Mouse (Mus musculus) CH12.LX (cell line): ENCODE results near the gene Fgf12. TPM values are rescaled to one million over a fixed set of nuclear protein-coding genes. Genes with fewer than 3 reads are reported as not detected.

Experiments used
- DNase-seq: peaks from one replicate; pipeline ENCODE4 v3.0.0-alpha.2; 2013; ENCODE audit errors: extremely low read depth
- H3K27ac ChIP-seq: 2 replicates; pipeline ENCODE4 v1.5.1; 2012; ENCODE audit warnings: low read depth, mild to moderate bottlenecking, control low read depth, moderate library complexity; ENCODE audit not compliant: insufficient read depth
- H3K27me3 ChIP-seq: replicated peaks from 2 replicates; pipeline ENCODE3; 2012; ENCODE audit warnings: inconsistent platforms
- H3K36me3 ChIP-seq, 2 experiments: replicated peaks in 1 of 2; 2 replicates each; pipeline versions ENCODE3 to v1.6.1; 2012; ENCODE audit warnings: inconsistent platforms in 1 of 2, low read length in 1 of 2, mild to moderate bottlenecking in 1 of 2, mixed read lengths in 1 of 2, moderate library complexity in 1 of 2; ENCODE audit not compliant: control insufficient read depth in 1 of 2, insufficient read depth in 1 of 2
- H3K4me1 ChIP-seq, 2 experiments: 2 replicates each; pipeline ENCODE4 v1.6.1; 2012; ENCODE audit warnings: inconsistent platforms in 1 of 2, moderate library complexity in 1 of 2; ENCODE audit not compliant: insufficient read depth in 2 of 2, control insufficient read depth in 1 of 2
- H3K4me2 ChIP-seq: 2 replicates; pipeline ENCODE4 v1.6.1; 2012; ENCODE audit warnings: low read depth, mild to moderate bottlenecking, control low read depth; ENCODE audit not compliant: poor library complexity, insufficient read depth, severe bottlenecking
- H3K4me3 ChIP-seq, 3 experiments: fragments of 150-350 bp in 1 of 3; sonication (generic) in 1 of 3; replicated peaks in 1 of 3; 2 replicates each; pipeline versions ENCODE3 to v1.5.1; 2011 to 2012; ENCODE audit warnings: low read depth in 2 of 3, low read length in 2 of 3, mild to moderate bottlenecking in 2 of 3, moderate library complexity in 2 of 3, control low read depth in 1 of 3, improper control_type of control experiment in 1 of 3, inconsistent platforms in 1 of 3, mixed read lengths in 1 of 3; ENCODE audit not compliant: poor library complexity in 1 of 3
- H3K79me2 ChIP-seq: replicated peaks from 2 replicates; pipeline ENCODE4 v1.6.1; 2012; ENCODE audit warnings: mild to moderate bottlenecking, moderate library complexity; ENCODE audit not compliant: control insufficient read depth, poor library complexity, insufficient read depth, severe bottlenecking; ENCODE audit errors: extremely low read depth
- H3K9ac ChIP-seq: 2 replicates; pipeline ENCODE4 v1.6.1; 2012; ENCODE audit warnings: low read depth, mild to moderate bottlenecking, control low read depth, moderate library complexity; ENCODE audit not compliant: insufficient read depth
- H3K9me3 ChIP-seq: replicated peaks from 2 replicates; pipeline ENCODE3; 2012; ENCODE audit warnings: low read length, inconsistent platforms, mixed read lengths
- E2F4 ChIP-seq: IDR thresholded peaks from 2 replicates; pipeline ENCODE4 v1.6.1; 2011; ENCODE audit warnings: low read depth, low read length, improper control_type of control experiment; ENCODE audit not compliant: insufficient replicate concordance
- ELF1 ChIP-seq: IDR thresholded peaks from 2 replicates; pipeline ENCODE4 v1.6.1; 2014; ENCODE audit warnings: low read depth, mild to moderate bottlenecking, inconsistent platforms, low read length, improper control_type of control experiment
- EP300 ChIP-seq: IDR thresholded peaks from 2 replicates; pipeline ENCODE4 v1.6.1; 2011; ENCODE audit warnings: low read length, improper control_type of control experiment
- ETS1 ChIP-seq: conservative IDR thresholded peaks from 2 replicates; pipeline ENCODE4 v1.6.1; 2012; ENCODE audit warnings: low read depth, mild to moderate bottlenecking, inconsistent platforms, low read length, improper control_type of control experiment, moderate library complexity
- GABPA ChIP-seq: IDR thresholded peaks from 2 replicates; pipeline ENCODE4 v1.6.1; 2012; ENCODE audit warnings: low read depth, low read length, improper control_type of control experiment, inconsistent platforms; ENCODE audit not compliant: insufficient replicate concordance
- HCFC1 ChIP-seq: IDR thresholded peaks from 2 replicates; pipeline ENCODE4 v1.6.1; 2012; ENCODE audit warnings: low read depth, mild to moderate bottlenecking, inconsistent platforms, low read length, improper control_type of control experiment
- KAT2A ChIP-seq: IDR thresholded peaks from 2 replicates; pipeline ENCODE4 v1.6.1; 2012; ENCODE audit warnings: low read length, improper control_type of control experiment, inconsistent platforms; ENCODE audit not compliant: insufficient replicate concordance
- NRF1 ChIP-seq: IDR thresholded peaks from 2 replicates; pipeline ENCODE4 v1.6.1; 2014; ENCODE audit warnings: low read depth, mild to moderate bottlenecking, inconsistent platforms, low read length, improper control_type of control experiment, moderate library complexity
- RAD21 ChIP-seq: IDR thresholded peaks from 2 replicates; pipeline ENCODE4 v1.6.1; 2011; ENCODE audit warnings: low read depth, mild to moderate bottlenecking, low read length, improper control_type of control experiment, moderate library complexity
- RCOR1 ChIP-seq: conservative IDR thresholded peaks from 2 replicates; pipeline ENCODE4 v1.6.1; 2012; ENCODE audit warnings: low read depth, mild to moderate bottlenecking, inconsistent platforms, low read length, improper control_type of control experiment
- TCF12 ChIP-seq: IDR thresholded peaks from 2 replicates; pipeline ENCODE4 v1.6.1; 2014; ENCODE audit warnings: low read depth, mild to moderate bottlenecking, inconsistent platforms, low read length, improper control_type of control experiment
- USF2 ChIP-seq: conservative IDR thresholded peaks from 2 replicates; pipeline ENCODE4 v1.6.1; 2011; ENCODE audit warnings: low read depth, low read length, improper control_type of control experiment
- dilution Hi-C: fragments of 300-500 bp; cut with MboI; formaldehyde crosslinking; loops from 2 replicates; pipeline ENCODE4 v1.14.3; 2020; ENCODE audit warnings: low sequenced_read_pairs; ENCODE audit not compliant: extremely low pct_unique_long_range_greater_than_20kb, extremely low pct_ligation_motif_present
- in situ Hi-C: fragments of 300-500 bp; cut with MboI; formaldehyde crosslinking; loops from 3 replicates; pipeline ENCODE4 v1.14.3; 2019; ENCODE audit warnings: low sequenced_read_pairs, low pct_ligation_motif_present, low pct_unique_long_range_greater_than_20kb, mixed read lengths
- polyA plus RNA-seq: library from polyadenylated mRNA; unstranded; fragments of >175 nt; gene quantifications from 2 replicates; pipeline ENCODE4 v1.2.1, GENCODE M21; 2012; ENCODE audit warnings: low read depth; ENCODE audit not compliant: insufficient read length
- total RNA-seq, 2 experiments: library from RNA; depleted of rRNA; stranded (reverse); fragments of 300-350 nt in 1 of 2; fragments of >200 nt in 1 of 2; gene quantifications; 2 replicates each; pipeline ENCODE4 v1.2.3; 2012 to 2014

The Fgf12 gene
- total and polyA plus RNA-seq, 3 experiments: not detected

DNA sequence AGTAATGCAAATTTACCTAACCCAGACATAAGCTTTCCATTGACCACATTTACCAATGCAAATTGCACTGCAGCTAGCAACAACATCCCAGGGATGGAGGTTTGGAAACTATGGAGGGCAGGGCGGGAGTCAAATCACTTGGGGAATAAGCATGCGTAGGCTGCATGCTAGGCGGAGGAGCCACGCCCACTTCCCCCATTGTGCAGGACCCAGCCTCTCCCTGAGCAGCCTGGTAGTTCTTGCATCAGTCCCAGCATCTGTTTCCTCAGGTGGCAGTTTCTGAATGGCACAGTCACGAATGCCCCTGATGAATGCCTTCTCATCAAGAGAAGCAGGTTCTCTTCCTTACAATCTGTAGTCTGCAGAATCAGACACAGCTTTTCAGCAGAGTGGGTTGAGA is 241.5 kb downstream of the Fgf12 start:
- no peak overlapping the region for H3K9ac ChIP-seq
- no peaks in the 10 kb centered on the region for H3K79me2 ChIP-seq
- peaks cover 0 to 16% of the 10 kb centered on the region in 2 experiments; a peak in 2 of 4 replicates for H3K4me1 ChIP-seq
- TF ChIP-seq NRF1 (0 out of 2 replicates have a peak, but pooled peaks have one; percentile 14), HCFC1 (no peak), TCF12 (no peak), ELF1 (no peak), USF2 (no peak), RAD21 (no peak), GABPA (no peak)
- H3K27me3 ChIP-seq: no peaks in the 10 kb centered on the region
- H3K27ac ChIP-seq: no peak overlapping the region
- dilution Hi-C loops (no loop called here), in situ Hi-C loops (no loop called here)
- H3K4me2 ChIP-seq: no peak overlapping the region
- DNase-seq: peak; percentile 64
- no peaks in the 10 kb centered on the region for H3K9me3 ChIP-seq
- H3K4me3 ChIP-seq: no peak overlapping the region
- H3K36me3 ChIP-seq: no peaks in the 10 kb centered on the region

DNA sequence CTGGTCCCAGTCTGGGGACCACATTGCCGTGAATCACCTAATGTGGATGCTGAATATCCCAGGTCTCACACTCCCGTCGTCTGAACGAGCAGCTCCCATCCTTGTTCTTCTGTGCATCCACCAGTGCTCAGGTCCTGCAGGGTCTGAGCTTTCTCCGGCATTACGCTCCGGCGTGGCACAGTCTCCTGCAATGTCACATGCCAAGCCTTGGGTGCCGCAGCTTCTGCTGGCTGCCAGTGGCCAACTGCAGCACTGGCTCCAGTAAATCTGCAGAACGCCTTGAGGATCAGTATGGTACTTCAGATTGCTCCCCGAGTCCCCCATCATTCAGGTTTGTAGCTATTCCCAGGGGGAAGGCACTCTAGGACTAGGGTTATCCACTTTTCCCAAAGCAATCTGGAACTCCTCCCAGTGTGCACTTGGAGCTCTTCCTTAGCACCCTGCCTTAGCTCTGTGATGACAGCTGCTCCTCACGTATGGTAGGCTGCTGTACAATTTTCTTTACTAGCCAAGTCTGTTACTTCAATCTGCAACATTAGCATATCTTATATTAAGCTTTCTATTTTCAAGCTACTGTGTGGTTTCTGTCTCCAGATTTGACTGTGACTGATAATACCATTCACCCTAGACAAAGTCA is 254.8 kb downstream of the Fgf12 start:
- Histone ChIP-seq H3K79me2 (no peaks in the 10 kb centered on the region), H3K27ac (no peak overlapping the region), H3K4me3 (no peak overlapping the region), H3K27me3 (no peaks in the 10 kb centered on the region), H3K9me3 (peaks cover 3% of the 10 kb centered on the region), H3K4me1 (no peaks in the 10 kb centered on the region), H3K4me2 (no peak overlapping the region), H3K9ac (no peak overlapping the region), H3K36me3 (no peaks in the 10 kb centered on the region)
- in situ Hi-C loops: loop anchor here (25.0 kb wide), 1 partner anchor 1036 kb away; no protein-coding TSS in a partner anchor
- dilution Hi-C loops: no loop called here
- TF ChIP-seq E2F4 (no peak), KAT2A (no peak), RAD21 (no peak), TCF12 (no peak), ETS1 (no peak), HCFC1 (no peak), EP300 (no peak), RCOR1 (no peak)
- no peak for DNase-seq
